Mouse (Mus musculus) adrenal gland, postnatal 25 days (tissue): ENCODE measurements around the gene Gm14851. TPM values are rescaled to one million over a fixed set of nuclear protein-coding genes. Genes with fewer than 3 reads are reported as not detected.
"Not testable (repeated sequence)": the region's sequence is repeated elsewhere in the genome, so short reads cannot be mapped to it uniquely, and the experiment has no call there.

ENCODE experiments used
- DNase-seq: peaks from one replicate; pipeline ENCODE4 v3.0.0; 2021; ENCODE audit warnings: mixed read lengths
- long read RNA-seq: library from polyadenylated mRNA; stranded (forward); transcript quantifications from one replicate; pipeline ENCODE4 v2.0.0, GENCODE M21; 2021
- total RNA-seq: library from RNA; stranded (reverse); gene quantifications from 2 replicates; pipeline ENCODE4 v1.2.3, GENCODE M21; 2021

The Gm14851 gene
- not detected in 2 replicates for total RNA-seq
- long read RNA-seq: 0 reads

GRCm38 (mm10) chr8:21095950-21096349 lies at the start of gene Gm14851:
TSS of gene Gm14851 (minus strand) at chr8:21096050.
- DNase-seq: not testable (repeated sequence)

- not testable (repeated sequence) for DNase-seq
Observed at GRCm38 (mm10) chr8:21134342-21134741, 38.5 kb upstream of the Gm14851 start, which contains the start of gene Defa30. TSS of gene Defa30 (plus strand) at chr8:21134642.

- peak; percentile 25 for DNase-seq
Observed at GRCm38 (mm10) chr8:21093106-21093505, 2.7 kb downstream of the Gm14851 start.

- DNase-seq: not testable (repeated sequence)
Observed at GRCm38 (mm10) chr8:21084142-21084541, 11.7 kb downstream of the Gm14851 start, which contains the start of gene Defa25. TSS of gene Defa25 (plus strand) at chr8:21084442.

- DNase-seq: not testable (repeated sequence)
Observed at GRCm38 (mm10) chr8:21064738-21065137, 31.1 kb downstream of the Gm14851 start, which contains the start of gene Defa35. TSS of gene Defa35 (plus strand) at chr8:21065038.

- DNase-seq: not testable (repeated sequence)
Observed at GRCm38 (mm10) chr8:21054747-21055146, 41.1 kb downstream of the Gm14851 start, which contains the start of gene Defa23. TSS of gene Defa23 (plus strand) at chr8:21055047.

Other genes with a start within 250 kb of the Gm14851 start
- gene Defb33, start 203.4 kb downstream of the Gm14851 start, total RNA-seq: not detected in 2 replicates
- not detected in 2 replicates for gene Gm15056, start 193.4 kb downstream of the Gm14851 start, total RNA-seq
- gene Gm6040, start 174.0 kb downstream of the Gm14851 start, total RNA-seq: not detected in 2 replicates
- not detected in 2 replicates for gene AY761185, start 151.3 kb downstream of the Gm14851 start, total RNA-seq
- not detected in 2 replicates for gene Defa21, start 70.5 kb downstream of the Gm14851 start, total RNA-seq
- gene Defa23, start 41.0 kb downstream of the Gm14851 start, total RNA-seq: not detected in 2 replicates
- not detected in 2 replicates for gene Defa35, start 31.0 kb downstream of the Gm14851 start, total RNA-seq
- gene Defa25, start 11.6 kb downstream of the Gm14851 start, total RNA-seq: not detected in 2 replicates
- not detected in 2 replicates for gene Defa30, start 38.6 kb upstream of the Gm14851 start, total RNA-seq
- not detected in 2 replicates for gene Defa22, start 66.2 kb upstream of the Gm14851 start, total RNA-seq
- gene Defa31, start 95.6 kb upstream of the Gm14851 start, total RNA-seq: not detected in 2 replicates
- not detected in 2 replicates for gene Gm15293, start 105.5 kb upstream of the Gm14851 start, total RNA-seq
- not detected in 2 replicates for gene Gm15292, start 153.7 kb upstream of the Gm14851 start, total RNA-seq
- not detected in 2 replicates for gene Defa27, start 219.5 kb upstream of the Gm14851 start, total RNA-seq
- not detected in 2 replicates for gene Defa29, start 231.0 kb upstream of the Gm14851 start, total RNA-seq